Mouse (Mus musculus): ENCODE results near the gene Lrp2. TPM values are rescaled to one million over a fixed set of nuclear protein-coding genes. Genes with fewer than 3 reads are reported as not detected.

Gene Lrp2
- polyA plus RNA-seq, 1 experiment from 2014 or later, result 0.58 TPM

- 63% methylated on average over 6 of the region's 6 CpGs for WGBS
- Histone ChIP-seq H3K4me2 (ENCODE audit: low read length) (no peak overlapping the region), H3K4me3 (ENCODE audit: low read depth, low read length) (no peak overlapping the region), H3K4me1 (ENCODE audit: control insufficient read depth, insufficient read depth, low read length) (no peaks in the 10 kb centered on the region; the same call in 1 of the 2 replicates), H3K36me3 (ENCODE audit: control insufficient read depth, insufficient read depth, low read length) (no peaks in the 10 kb centered on the region), H3K9ac (ENCODE audit: low read depth, low read length) (no peak overlapping the region), H3K27me3 (ENCODE audit: control insufficient read depth, insufficient read depth, low read depth, low read length) (no peaks in the 10 kb centered on the region), H3K9me3 (replicated peaks; ENCODE audit: control insufficient read depth, low read length, poor library complexity, severe bottlenecking) (no peaks in the 10 kb centered on the region), H3K27ac (ENCODE audit: low read length) (no peak overlapping the region)
- ATAC-seq, result no peak
Observed at GRCm38 (mm10) chr2:69574934-69575333, 10.9 kb downstream of the Lrp2 start.

DNA sequence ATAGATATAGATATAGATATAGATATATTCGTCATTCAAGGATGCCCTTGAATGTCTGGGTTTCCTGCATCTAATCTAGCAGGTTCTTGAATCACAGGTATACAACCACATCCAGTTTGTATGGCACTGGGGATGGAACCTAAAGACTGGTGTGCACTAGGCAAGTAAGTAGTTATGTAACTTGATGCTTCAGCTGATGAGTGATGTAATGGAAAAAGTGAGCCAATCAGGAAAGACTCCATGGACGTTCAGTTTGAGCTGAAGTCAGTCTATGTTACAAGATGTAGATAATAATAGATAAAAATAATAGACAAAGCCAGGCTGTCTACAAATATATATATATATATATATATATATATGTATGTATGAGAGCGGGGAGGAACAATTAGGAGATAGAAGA, 11.6 kb downstream of the Lrp2 start:
- H3K4me1 ChIP-seq (ENCODE audit: control insufficient read depth, insufficient read depth, low read length), result no peaks in the 10 kb centered on the region; the same call in 1 of the 2 replicates
- no peaks in the 10 kb centered on the region for H3K36me3 ChIP-seq (ENCODE audit: control insufficient read depth, insufficient read depth, low read length)
- 77% methylated on average over 3 of the region's 3 CpGs for WGBS
- no peak for ATAC-seq
- H3K27ac ChIP-seq (ENCODE audit: low read length), result no peak overlapping the region
- no peak overlapping the region for H3K4me2 ChIP-seq (ENCODE audit: low read length)
- no peaks in the 10 kb centered on the region for H3K9me3 ChIP-seq (replicated peaks; ENCODE audit: control insufficient read depth, low read length, poor library complexity, severe bottlenecking)
- no peaks in the 10 kb centered on the region for H3K27me3 ChIP-seq (ENCODE audit: control insufficient read depth, insufficient read depth, low read depth, low read length)
- no peak overlapping the region for H3K9ac ChIP-seq (ENCODE audit: low read depth, low read length)
- H3K4me3 ChIP-seq (ENCODE audit: low read depth, low read length), result no peak overlapping the region

GRCm38 (mm10) chr2:69573733-69574054, 12.2 kb downstream of the Lrp2 start:
- no peak overlapping the region for H3K27ac ChIP-seq (ENCODE audit: low read length)
- no peak for ATAC-seq

DNA sequence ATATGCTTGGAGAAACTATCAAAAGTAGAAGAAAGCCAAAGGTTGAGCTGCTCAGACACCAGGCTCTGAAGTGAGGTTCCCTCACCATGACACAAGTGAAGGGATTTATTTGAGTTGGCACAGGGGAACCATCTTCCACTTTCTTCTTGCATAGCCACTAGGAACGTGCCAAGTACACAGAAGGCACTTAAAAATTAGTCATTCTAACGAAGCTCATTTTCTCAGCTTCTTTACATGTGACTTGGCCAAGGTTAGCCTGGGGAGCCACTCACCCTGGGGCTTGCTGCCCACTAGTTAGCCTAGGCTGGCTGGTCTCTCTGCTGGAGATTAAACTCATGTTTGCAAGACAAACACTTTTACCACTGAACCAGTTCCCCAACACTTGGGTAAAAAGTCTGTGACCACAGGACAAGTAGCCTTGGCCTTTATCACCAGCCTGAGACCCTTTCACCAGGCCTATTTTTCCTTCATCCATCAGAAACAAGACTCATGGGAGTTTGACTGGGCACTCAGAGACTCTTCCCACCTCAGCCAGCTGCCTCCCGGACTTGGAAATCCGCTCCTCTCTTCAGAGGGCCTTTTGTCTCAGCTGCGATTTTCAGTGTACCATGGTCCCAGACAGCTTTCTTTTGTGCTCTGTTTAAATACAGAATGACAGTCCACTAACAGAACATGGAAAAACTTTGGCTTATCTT, 12.7 kb downstream of the Lrp2 start:
- H3K27ac ChIP-seq (ENCODE audit: low read length), result no peak overlapping the region

More at GRCm38 (mm10) chr2:69573733-69574054, 12.2 kb downstream of the Lrp2 start:
- H3K27me3 ChIP-seq (ENCODE audit: control insufficient read depth, insufficient read depth, low read depth, low read length), result no peaks in the 10 kb centered on the region
- no peak overlapping the region for H3K4me3 ChIP-seq (ENCODE audit: low read depth, low read length)
- no peaks in the 10 kb centered on the region; the same call in 1 of the 2 replicates for H3K4me1 ChIP-seq (ENCODE audit: control insufficient read depth, insufficient read depth, low read length)
- H3K36me3 ChIP-seq (ENCODE audit: control insufficient read depth, insufficient read depth, low read length), result no peaks in the 10 kb centered on the region
- no peaks in the 10 kb centered on the region for H3K9me3 ChIP-seq (replicated peaks; ENCODE audit: control insufficient read depth, low read length, poor library complexity, severe bottlenecking)
- no peak overlapping the region for H3K9ac ChIP-seq (ENCODE audit: low read depth, low read length)
- no peak overlapping the region for H3K4me2 ChIP-seq (ENCODE audit: low read length)

GRCm38 (mm10) chr2:69570556-69570955, 15.3 kb downstream of the Lrp2 start:
- no peaks in the 10 kb centered on the region for H3K9me3 ChIP-seq (replicated peaks; ENCODE audit: control insufficient read depth, low read length, poor library complexity, severe bottlenecking)
- H3K27me3 ChIP-seq (ENCODE audit: control insufficient read depth, insufficient read depth, low read depth, low read length), result no peaks in the 10 kb centered on the region
- no peak for ATAC-seq
- H3K27ac ChIP-seq (ENCODE audit: low read length), result no peak overlapping the region
- H3K36me3 ChIP-seq (ENCODE audit: control insufficient read depth, insufficient read depth, low read length), result no peaks in the 10 kb centered on the region
- H3K9ac ChIP-seq (ENCODE audit: low read depth, low read length), result no peak overlapping the region
- H3K4me1 ChIP-seq (ENCODE audit: control insufficient read depth, insufficient read depth, low read length), result no peaks in the 10 kb centered on the region
- H3K4me2 ChIP-seq (ENCODE audit: low read length), result no peak overlapping the region
- no peak overlapping the region for H3K4me3 ChIP-seq (ENCODE audit: low read depth, low read length)
- 78% methylated on average over 6 of the region's 6 CpGs for WGBS

More for the DNA sequence above, 12.7 kb downstream of the Lrp2 start:
- Histone ChIP-seq H3K4me2 (ENCODE audit: low read length) (no peak overlapping the region), H3K9ac (ENCODE audit: low read depth, low read length) (no peak overlapping the region), H3K4me1 (ENCODE audit: control insufficient read depth, insufficient read depth, low read length) (no peaks in the 10 kb centered on the region; the same call in 1 of the 2 replicates), H3K36me3 (ENCODE audit: control insufficient read depth, insufficient read depth, low read length) (no peaks in the 10 kb centered on the region), H3K9me3 (replicated peaks; ENCODE audit: control insufficient read depth, low read length, poor library complexity, severe bottlenecking) (no peaks in the 10 kb centered on the region), H3K4me3 (ENCODE audit: low read depth, low read length) (no peak overlapping the region), H3K27me3 (ENCODE audit: control insufficient read depth, insufficient read depth, low read depth, low read length) (no peaks in the 10 kb centered on the region)
- ATAC-seq, result no peak
- WGBS, result 49% methylated on average over 5 of the region's 5 CpGs

- Histone ChIP-seq H3K9ac (ENCODE audit: low read depth, low read length) (no peak overlapping the region), H3K27me3 (ENCODE audit: control insufficient read depth, insufficient read depth, low read depth, low read length) (no peaks in the 10 kb centered on the region), H3K27ac (ENCODE audit: low read length) (no peak overlapping the region), H3K4me1 (ENCODE audit: control insufficient read depth, insufficient read depth, low read length) (no peaks in the 10 kb centered on the region), H3K4me2 (ENCODE audit: low read length) (no peak overlapping the region), H3K36me3 (ENCODE audit: control insufficient read depth, insufficient read depth, low read length) (no peaks in the 10 kb centered on the region), H3K4me3 (ENCODE audit: low read depth, low read length) (no peak overlapping the region), H3K9me3 (replicated peaks; ENCODE audit: control insufficient read depth, low read length, poor library complexity, severe bottlenecking) (no peaks in the 10 kb centered on the region)
- 79% methylated on average over 7 of the region's 7 CpGs for WGBS
- no peak for ATAC-seq
Observed at GRCm38 (mm10) chr2:69566281-69566680, 19.6 kb downstream of the Lrp2 start.

- H3K36me3 ChIP-seq (ENCODE audit: control insufficient read depth, insufficient read depth, low read length), result no peaks in the 10 kb centered on the region
- H3K27me3 ChIP-seq (ENCODE audit: control insufficient read depth, insufficient read depth, low read depth, low read length), result no peaks in the 10 kb centered on the region
- no peak overlapping the region for H3K4me2 ChIP-seq (ENCODE audit: low read length)
- H3K9me3 ChIP-seq (replicated peaks; ENCODE audit: control insufficient read depth, low read length, poor library complexity, severe bottlenecking), result no peaks in the 10 kb centered on the region
- no peak overlapping the region for H3K27ac ChIP-seq (ENCODE audit: low read length)
- H3K9ac ChIP-seq (ENCODE audit: low read depth, low read length), result no peak overlapping the region
- H3K4me3 ChIP-seq (ENCODE audit: low read depth, low read length), result no peak overlapping the region
- ATAC-seq, result no peak
- H3K4me1 ChIP-seq (ENCODE audit: control insufficient read depth, insufficient read depth, low read length), result no peaks in the 10 kb centered on the region
- WGBS, result 91% methylated on average over 6 of the region's 6 CpGs
Observed at GRCm38 (mm10) chr2:69563492-69563891, 22.4 kb downstream of the Lrp2 start.

DNA sequence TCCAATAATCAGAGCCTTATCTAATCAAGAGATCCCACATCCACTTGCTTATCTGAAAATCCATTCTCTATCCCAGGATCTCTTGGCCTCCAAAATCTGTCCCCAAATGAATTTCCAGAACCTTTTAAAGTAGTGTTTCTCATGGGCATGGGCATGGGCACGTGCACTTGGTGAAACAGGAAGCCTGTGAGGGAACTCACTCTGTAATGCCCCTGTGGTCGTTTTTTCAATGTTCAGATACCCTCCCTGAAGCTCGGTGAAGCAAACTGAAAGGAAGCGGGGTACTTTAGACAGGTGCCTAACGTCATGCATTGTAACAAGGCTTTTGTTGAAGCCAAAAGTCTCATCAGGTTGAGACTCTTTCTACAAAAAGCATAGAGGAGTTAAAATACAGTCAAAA, 23.1 kb downstream of the Lrp2 start:
- H3K27me3 ChIP-seq (ENCODE audit: control insufficient read depth, insufficient read depth, low read depth, low read length), result no peaks in the 10 kb centered on the region
- H3K9ac ChIP-seq (ENCODE audit: low read depth, low read length), result no peak overlapping the region
- H3K4me3 ChIP-seq (ENCODE audit: low read depth, low read length), result no peak overlapping the region
- no peak overlapping the region for H3K4me2 ChIP-seq (ENCODE audit: low read length)
- ATAC-seq, result no peak
- H3K9me3 ChIP-seq (replicated peaks; ENCODE audit: control insufficient read depth, low read length, poor library complexity, severe bottlenecking), result no peaks in the 10 kb centered on the region
- H3K36me3 ChIP-seq (ENCODE audit: control insufficient read depth, insufficient read depth, low read length), result no peaks in the 10 kb centered on the region
- H3K4me1 ChIP-seq (ENCODE audit: control insufficient read depth, insufficient read depth, low read length), result no peaks in the 10 kb centered on the region
- 76% methylated on average over 5 of the region's 5 CpGs for WGBS
- no peak overlapping the region for H3K27ac ChIP-seq (ENCODE audit: low read length)

DNA sequence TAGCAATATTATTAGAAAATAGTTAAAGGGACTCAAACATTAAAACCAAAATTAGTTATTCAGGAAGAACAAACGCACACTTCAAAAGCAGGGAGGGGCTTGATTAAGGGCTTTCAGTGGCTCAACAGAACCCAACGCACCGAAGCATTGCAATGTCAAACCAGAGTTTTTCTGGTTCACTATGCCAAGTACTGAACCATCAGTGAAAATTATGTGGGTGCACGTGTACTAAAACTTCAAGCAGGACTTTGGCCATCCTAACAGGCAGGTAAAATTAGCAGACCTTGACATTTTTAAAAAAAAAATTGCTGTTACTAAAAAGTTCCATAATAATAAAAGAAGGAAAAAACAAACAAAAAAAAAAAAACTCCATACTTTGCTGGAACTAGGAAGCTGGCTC, 25.6 kb downstream of the Lrp2 start:
- WGBS, result 80% methylated on average over 4 of the region's 4 CpGs

More for the DNA sequence above, 25.6 kb downstream of the Lrp2 start:
- ATAC-seq, result no peak
- no peak overlapping the region for H3K27ac ChIP-seq (ENCODE audit: low read length)
- no peak overlapping the region for H3K9ac ChIP-seq (ENCODE audit: low read depth, low read length)
- no peaks in the 10 kb centered on the region for H3K27me3 ChIP-seq (ENCODE audit: control insufficient read depth, insufficient read depth, low read depth, low read length)
- H3K4me3 ChIP-seq (ENCODE audit: low read depth, low read length), result no peak overlapping the region
- H3K36me3 ChIP-seq (ENCODE audit: control insufficient read depth, insufficient read depth, low read length), result no peaks in the 10 kb centered on the region
- no peaks in the 10 kb centered on the region for H3K9me3 ChIP-seq (replicated peaks; ENCODE audit: control insufficient read depth, low read length, poor library complexity, severe bottlenecking)
- no peaks in the 10 kb centered on the region for H3K4me1 ChIP-seq (ENCODE audit: control insufficient read depth, insufficient read depth, low read length)
- H3K4me2 ChIP-seq (ENCODE audit: low read length), result no peak overlapping the region
